Mouse (Mus musculus): Measurements from ENCODE around the gene Lce1m.
"Not testable (repeated sequence)": the region's sequence is repeated elsewhere in the genome, so short reads cannot be mapped to it uniquely, and the experiment has no call there.

Lce1m gene

DNA sequence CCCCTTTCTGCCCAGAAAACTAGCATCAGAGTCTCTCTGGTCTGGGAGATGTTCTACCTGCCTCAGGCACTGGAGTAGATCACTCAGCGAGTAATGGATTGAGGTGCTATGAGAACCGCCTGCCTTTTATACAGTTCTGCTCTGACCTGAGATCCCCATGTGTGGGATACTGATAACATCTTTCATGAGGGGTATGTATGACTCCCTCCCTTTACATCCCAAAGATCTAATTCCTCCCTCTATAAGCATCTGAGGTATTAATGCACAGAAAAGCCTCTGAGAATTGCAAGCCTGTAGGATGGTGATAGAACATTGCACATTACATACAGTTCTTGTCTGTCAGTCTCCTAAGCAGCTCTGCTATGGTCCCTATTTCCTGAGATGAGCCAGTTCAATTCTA lies at the start of gene Lce1m:
TSS of gene Lce1m (minus strand) at position 101 of the 400 bp plus-strand sequence.
- DNase-seq (ENCODE audit: low spot score in 2 of 2) = no peak

DNA sequence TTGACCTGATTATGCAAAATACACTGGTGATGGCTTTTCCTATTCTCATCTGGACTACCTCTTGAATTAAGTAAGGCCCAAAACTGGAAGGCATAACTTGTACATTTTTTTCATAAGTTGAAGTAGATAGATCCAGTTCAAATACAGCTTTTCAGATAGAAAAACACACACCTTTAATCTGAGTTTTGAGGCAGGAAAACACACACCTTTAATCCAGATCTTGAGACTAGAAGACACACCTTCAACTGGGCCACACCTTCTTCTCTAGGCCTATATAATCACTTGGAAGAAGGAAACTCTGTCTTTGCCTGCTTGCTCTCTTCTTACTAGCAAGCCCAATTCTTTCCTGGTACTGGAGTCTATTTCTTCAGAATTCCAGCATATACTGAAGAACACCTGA lies 49.7 kb upstream of the Lce1m start, which contains the start of gene Gm4858:
TSS of gene Gm4858 (plus strand) at position 301 of the 400 bp plus-strand sequence.
- not testable (repeated sequence) for DNase-seq (ENCODE audit: low spot score in 2 of 2)

DNA sequence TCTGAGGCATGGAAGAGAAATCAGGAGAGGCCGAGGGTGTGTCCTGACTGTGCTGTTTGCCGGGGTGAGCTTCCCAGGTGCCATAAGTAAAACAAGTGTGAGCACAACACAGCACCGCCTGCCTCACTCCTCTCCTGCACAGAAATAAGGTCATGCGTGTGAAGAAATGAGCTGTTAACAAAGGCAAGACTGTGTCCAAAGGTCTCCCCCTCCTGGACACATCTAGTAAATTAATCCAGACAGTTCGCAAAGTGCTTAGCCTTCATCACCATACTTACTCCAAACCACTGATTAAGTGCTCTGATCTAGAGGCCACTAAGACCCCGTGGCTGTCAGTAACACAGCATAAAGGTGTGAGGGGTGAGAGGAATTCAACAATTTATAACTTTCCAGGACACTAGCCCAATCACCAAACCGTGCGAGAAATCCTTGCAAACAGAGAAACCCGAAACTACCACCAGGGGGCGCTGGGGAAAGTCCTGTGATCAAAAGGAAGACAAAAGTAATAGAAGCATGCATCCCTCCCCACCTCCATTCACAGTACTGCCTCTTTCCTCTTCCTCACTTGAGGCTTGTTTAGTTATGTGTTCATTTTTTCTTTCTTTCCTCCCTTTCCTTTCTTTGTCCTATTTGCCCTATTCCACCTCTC lies 34.1 kb upstream of the Lce1m start:
- DNase-seq (ENCODE audit: low spot score in 2 of 2) = no peak

DNA sequence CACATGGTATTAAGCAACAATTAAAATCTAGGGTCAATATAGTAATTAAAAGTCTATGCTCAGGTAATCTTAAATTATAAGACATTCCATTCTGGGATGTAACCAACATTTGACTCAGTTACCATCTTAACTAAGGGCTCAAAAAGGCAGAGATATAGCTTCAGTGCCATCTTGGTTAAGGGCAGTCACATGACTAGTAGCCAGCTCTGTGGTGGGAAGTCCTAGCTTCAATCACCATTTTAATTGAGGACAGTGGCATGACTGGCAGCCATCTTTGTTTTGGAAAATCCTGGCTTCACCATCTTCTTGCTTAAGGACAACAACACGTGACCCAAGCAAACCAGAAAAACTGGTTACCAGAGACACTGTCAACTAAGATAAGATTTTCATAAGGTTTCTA lies 31.3 kb upstream of the Lce1m start:
- no peak for DNase-seq (ENCODE audit: low spot score in 2 of 2)

DNA sequence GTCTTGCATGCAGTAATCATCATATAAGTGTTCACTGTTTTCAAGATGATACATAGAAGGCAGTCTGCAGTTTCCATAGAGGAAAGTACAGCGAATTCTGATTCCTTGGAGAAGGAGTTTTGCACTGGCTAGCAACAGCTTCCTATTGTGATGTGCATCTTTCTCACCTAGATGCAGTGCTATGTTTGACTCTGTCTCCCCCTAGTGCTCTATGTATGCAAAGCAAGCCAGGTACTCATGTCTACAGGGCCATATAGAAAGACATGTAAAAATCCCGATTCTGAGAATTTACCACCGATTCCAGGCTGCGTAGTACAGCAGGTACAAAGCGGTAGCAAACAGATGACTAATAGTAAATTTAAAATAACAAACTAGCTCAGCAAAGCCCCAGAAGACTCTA lies 12.6 kb upstream of the Lce1m start:
- peak in 1 of 2 experiments; percentile 15 for DNase-seq (ENCODE audit: low spot score in 2 of 2)

DNA sequence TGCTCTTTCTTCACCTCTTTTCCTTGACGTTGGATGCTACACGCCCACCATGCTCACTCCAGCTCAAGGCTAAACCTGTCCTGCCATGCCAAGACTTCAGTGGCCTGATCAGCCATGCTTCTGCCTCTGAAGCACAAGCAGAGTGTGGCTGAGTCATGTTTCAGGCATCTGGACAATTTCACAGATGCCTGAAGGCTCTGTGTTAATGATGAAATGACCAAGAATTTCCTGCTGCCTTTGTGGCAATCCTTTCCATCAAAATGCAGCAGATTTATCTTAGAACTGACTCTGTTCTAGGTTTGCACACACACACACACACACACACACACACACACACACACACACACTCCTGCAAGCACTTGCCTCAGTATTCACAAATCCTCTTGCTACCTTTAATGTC lies 6.6 kb upstream of the Lce1m start:
- DNase-seq (ENCODE audit: low spot score in 2 of 2) = no peak

DNA sequence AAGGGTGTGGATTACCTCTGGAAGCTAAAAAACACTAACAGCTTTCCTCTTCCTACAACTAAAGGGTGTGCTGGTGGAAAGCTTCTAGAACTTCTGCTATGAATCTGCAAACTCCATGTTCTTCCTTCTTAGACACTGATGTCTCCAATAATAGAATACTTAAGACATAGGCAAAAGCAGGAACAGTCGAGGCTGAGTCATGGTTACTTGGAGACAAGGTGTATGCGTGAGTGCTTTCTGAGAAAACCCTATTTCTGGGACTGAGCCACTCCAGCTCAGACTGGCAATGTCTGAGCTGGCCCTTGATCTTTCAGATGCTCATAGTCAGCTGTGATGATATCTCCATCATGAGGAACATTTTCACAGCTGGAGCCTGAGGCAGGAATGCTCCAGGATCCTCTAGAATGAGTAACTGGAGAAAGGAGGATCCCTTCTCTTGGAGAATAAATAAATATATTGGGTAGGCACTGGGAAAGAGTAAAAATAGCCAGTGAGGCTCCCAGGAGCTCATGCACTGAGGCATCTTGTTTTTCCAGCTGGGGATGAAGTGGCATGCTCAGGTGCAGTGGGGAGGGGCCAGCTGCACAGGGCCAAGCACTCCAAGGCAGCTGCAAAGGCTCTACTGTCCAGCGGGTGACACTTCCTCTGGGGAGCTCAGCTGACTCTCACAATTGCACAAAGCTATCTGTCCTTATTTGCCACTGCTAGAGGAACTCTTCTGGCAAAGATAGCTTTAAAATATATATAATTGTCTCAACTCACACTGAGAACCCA lies 4.7 kb upstream of the Lce1m start:
- DNase-seq (ENCODE audit: low spot score in 2 of 2) = no peak

DNA sequence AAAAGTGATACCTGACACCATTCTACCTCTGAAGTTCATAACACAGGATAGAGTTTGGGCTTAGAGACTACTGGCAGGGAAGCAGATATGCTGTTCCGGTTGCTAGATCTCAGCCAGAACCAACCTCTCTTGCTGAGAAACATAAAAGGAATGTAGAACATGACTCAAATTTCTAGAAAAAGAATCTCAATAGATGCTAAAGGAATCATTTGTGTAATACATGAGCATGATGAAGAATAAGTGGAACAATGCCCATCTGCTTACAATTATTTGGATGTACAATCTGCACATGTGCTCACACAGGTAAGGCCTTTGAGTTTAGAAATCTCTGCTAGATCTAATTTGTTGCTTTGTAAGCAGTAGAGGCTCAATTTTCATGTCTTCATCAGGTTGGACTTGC lies 2.3 kb upstream of the Lce1m start:
- DNase-seq (ENCODE audit: low spot score in 2 of 2) = no peak

DNA sequence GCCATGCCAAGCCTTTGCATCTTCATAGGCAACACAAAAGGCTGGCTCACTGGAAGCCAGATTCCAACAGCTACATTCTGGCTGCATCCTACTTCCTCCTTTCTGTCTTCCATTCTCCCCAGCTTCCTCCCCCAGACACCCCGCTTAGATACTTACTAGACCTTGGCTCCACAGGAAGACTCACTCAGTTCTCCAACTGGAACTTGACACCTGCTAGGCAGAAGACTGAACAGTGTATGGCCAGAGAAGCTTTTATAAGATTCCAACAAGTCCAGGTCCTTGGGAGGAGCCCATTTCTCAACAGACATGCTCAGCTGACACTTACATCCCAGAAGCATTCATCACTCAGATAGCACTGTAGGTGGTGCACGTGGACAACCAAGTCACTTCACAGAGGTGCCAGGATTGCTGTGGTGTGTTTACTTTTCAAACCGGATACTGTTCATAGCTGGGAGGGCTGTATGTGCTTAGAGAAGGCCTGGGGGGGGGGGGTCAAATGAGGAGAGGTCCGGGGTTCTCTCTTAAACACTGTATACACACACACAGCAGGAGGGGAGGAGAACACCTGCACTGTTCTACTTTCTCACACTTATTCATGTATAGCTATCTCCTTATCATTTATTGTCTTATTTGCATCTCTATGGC lies 3.3 kb downstream of the Lce1m start, which contains the start of gene Crct1:
TSS of gene Crct1 (minus strand) at position 228 of the 645 bp plus-strand sequence.
- DNase-seq (ENCODE audit: low spot score in 2 of 2) = no peak

DNA sequence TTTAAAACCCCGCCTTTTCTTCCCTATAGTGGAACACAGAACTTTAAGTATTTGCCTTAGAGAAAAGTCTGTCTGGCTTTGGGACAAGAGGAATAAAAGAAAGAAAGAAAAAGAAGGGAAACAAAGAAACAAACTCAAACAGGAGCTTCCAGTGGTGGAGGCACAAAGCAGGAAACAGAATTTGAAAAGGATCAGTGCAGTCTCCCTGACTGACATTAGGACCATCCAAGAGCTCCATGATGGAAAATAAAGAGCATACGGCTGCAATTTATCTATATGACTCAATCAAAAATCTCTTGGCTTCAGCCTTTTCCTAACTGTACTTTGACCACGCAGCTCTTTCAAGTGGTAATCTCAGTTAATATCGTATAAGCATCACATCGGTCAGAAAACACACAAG lies 4.0 kb downstream of the Lce1m start:
- DNase-seq (ENCODE audit: low spot score in 2 of 2) = no peak

DNA sequence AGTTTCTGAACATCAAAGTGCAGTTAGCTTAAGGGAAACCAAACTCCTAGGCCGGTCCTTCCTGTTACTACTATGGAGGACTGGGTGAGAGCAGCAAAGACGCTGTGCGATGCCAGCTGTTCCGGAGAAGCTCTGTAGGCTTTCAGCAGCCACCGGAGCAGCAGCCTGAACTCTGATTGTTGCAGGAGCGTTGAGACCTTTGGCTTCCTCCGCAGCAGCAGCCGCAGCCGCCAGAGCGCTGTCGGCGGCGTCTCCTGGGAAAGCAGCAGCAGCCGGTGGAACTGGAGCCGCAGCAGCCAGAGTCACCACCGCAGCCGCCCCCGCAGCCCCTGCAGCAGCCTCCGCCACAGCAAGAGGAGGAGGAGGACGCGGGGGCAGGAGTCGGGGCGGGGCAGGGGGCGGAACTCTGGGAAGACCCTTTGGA lies 4.5 kb downstream of the Lce1m start:
- peak; percentile 15 to 52 for DNase-seq (ENCODE audit: low spot score in 2 of 2)

DNA sequence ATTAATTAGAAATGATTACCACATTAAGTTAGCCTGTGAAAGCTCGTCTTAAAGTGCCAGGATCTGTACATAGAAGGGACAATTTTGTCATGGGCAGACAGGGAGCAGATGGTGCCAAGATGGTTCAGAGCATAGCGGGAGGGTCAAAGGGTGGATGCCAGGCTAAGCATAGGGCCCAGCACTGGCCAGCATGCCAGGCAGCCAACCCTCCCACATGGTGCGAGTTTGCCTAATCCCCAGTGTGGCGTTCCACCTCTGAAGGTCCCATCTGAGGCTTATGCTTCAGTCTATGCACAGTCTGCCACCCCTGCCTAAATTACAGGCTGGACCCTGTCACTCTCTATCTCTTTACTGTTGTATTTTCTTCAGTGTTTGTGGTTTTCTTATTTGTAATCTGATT lies 16.0 kb downstream of the Lce1m start:
- DNase-seq (ENCODE audit: low spot score in 2 of 2) = no peak

DNA sequence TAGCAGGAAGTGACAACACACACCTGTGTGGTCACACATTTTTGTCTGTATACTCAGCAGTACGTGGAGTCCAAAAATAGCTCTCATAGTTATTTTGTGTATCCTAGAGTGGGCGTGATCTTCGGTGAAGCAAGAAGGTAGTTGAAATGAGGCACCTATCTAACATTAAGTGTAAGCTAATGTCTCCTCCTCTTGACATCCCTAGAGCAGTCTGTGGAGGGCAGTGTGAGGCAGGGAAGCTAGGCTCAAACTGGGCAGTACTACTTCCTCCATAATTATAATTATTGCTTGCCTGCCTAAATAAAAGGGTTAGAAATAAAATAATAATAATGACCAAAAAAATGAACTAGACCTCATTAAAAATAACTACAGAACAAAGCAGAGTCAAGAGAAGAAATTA lies 18.2 kb downstream of the Lce1m start:
- DNase-seq (ENCODE audit: low spot score in 2 of 2) = no peak

DNA sequence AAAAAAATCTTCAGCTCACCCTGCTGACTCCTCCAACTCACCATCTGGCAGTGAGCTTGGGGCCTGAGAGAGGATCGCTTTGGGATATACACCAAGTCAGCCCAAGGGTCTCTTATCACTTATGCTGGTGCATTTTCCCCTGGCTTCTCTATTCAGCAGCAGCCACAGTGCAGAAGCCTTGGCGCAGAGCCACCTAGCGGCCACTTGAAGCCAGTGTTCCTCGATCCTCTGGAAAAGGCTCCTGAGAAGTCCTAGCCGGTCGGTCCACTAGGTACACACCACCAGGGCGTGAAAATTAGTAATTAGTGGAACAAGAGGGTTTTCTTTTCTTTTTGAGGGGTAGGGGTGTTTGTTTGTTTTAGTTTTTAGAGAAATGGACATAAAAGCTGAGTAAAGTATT lies 20.2 kb downstream of the Lce1m start:
- peak; percentile 32 to 72 for DNase-seq (ENCODE audit: low spot score in 2 of 2)

DNA sequence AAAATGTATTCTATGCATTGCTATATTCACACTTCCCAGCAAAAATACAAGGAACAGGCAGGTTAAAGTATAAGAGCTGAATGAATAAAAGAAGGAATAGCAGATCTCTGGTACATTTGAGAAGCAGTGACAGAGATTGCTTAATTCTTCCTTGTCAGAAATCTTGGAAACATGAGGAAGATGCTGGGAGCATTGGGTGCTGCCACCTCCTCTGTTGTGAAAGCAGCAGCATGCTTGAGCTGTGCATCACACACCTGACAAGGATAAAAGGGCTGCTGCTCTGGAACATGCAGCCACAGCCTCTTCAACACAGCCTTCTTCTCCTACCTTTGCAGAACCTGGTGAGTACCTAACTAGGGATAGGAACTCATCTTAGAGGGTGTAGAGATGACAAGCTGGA lies 26.9 kb downstream of the Lce1m start, which contains the start of gene Lce3f:
TSS of gene Lce3f (plus strand) at position 301 of the 400 bp plus-strand sequence.
- DNase-seq (ENCODE audit: low spot score in 2 of 2) = no peak

DNA sequence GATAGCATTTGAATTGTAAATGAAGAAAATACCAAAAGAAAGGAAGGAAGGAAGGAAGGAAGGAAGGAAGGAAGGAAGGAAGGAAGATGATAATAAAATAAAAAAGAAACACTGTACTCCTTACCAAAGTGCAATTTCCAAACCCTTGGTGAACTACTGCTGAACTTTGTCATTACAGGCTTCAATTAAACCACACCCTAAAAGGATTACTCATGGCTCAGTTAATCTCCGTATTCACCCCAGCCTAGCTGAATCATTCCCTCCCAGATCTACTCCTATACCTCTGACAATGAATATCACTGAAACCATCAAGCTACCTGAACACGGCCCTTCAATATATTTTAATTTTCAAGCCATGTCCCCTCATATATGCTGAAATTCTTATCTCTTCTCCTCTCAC lies 40.4 kb downstream of the Lce1m start:
- no peak for DNase-seq (ENCODE audit: low spot score in 2 of 2)
